Mouse (Mus musculus) kidney, adult 9 months (tissue): ENCODE data around the gene Mbnl1.
A peak's percentile ranks its signal among the peaks of the same experiment; 100 is the strongest.

Experiments used
- DNase-seq: peaks from one replicate; pipeline ENCODE4 v3.0.0; 2022

The Mbnl1 gene

GRCm38 (mm10) chr3:60615057-60615606 lies 142.5 kb downstream of the Mbnl1 start:
- peak; percentile 88 for DNase-seq

GRCm38 (mm10) chr3:60615615-60616014 lies 143.0 kb downstream of the Mbnl1 start:
- DNase-seq = no peak

DNA sequence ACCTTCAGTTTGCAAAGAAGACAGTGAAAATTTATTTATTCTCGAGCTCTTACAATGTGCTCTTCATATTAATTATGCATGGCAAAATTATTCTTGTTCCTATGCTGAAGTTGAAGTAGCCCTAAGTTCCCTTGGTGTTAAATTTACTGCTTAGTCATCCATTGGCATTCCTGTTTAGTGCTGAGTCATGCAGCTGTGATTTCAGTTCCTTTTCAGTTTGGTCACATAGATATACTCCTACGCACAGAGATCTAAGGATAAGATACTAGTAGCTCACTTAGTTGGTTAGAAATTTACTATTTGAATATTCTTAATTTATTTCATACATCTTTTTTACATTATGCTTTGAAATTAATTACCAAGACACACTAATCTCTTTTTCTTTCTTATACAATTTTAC lies 143.5 kb downstream of the Mbnl1 start:
- DNase-seq = no peak

DNA sequence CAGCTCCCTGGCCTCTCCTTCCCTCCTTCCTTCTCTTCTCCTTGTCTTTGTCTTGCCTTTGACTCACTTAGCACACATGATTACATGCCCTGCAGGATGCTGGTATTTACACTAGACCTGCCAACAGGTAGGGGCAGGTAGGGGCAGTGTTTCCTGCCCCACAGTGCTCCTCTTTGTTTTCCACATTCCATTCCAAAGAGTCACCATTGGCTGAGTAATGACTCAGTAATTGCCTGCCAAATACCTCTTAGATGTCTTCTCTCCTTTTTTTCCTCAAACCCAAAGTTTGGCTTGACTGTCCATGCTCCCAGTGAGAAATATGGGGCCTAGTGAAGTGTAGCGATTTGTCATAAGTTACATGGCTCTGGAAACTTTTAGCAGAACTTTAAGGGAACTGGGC lies 145.0 kb downstream of the Mbnl1 start:
- no peak for DNase-seq

DNA sequence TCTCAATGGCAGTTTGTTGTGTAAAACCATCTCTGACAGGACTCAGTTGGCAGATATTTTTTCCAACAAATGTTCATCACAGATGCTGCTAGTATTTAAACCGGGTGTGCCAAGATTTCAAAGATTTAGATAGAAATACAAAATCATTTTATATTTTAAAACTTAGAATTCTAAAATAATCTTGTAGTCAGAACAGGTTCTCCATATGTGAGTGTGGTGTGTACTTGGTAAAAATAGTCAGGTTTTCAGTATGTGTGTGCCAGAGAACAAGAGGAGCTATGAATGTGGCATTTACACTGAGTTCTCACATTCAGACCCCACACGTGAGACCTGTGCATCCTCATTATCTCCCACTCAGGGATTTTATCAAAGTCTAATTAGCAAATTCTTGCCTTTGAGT lies 147.6 kb downstream of the Mbnl1 start:
- no peak for DNase-seq

DNA sequence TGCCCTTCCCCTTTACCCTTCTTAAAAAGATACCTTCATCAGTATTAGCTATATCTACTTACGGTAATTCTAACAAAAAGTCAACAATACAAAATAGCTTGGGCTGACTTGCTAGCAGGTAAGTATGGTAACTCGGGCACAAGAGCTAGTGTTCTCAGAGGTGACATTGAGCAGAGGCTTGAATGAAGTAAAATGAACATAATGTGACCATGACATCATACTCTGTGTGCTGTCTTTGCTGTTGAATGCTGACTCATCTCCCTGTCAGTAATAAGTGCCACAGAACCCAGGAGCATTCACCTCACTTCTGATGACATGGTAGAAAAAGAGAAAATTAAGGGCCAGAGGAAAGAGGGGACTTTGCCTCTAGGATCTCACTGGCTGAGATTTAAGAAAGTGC lies 158.6 kb downstream of the Mbnl1 start:
- no peak for DNase-seq

GRCm38 (mm10) chr3:60631754-60632153 lies 159.1 kb downstream of the Mbnl1 start:
- DNase-seq = no peak

GRCm38 (mm10) chr3:60632796-60633466 lies 160.3 kb downstream of the Mbnl1 start:
- DNase-seq = no peak

DNA sequence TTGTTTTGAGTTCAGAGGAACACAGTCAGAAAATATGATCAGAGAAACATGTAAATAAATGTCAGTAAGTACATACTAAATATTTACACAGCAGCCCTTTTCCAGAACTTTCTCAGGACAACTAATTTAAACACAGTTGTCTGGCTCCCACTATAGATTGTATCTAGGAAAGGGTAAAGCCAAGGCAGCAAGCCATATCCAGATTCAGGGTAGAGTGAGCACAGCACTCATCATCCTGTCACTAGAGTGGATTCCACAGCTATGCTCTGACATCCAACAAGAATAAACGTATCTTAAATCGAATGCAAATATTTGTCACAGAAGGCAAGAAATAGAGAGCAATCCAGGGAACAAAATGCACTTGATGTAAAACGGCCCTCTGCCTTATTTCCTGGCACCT lies 165.9 kb downstream of the Mbnl1 start:
- DNase-seq = no peak

DNA sequence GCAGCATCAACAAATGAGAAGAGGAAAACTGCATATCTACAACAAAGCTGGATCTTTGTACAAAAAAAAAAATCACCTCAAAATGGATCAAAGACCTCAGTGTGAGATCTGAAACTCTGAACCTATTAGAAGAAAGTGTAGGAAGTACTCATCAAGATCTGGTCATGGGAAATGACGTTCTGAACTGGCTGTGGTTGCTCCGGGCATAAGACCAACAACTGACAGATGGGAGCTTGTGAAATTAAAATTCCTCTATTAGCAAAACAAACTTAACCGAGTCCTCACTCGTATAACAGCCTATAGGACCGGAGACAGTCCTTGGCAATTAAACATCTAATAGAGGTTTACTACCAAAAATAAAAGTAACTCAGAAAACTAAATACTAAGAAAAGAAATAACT lies 166.5 kb downstream of the Mbnl1 start:
- DNase-seq = peak; percentile 26

DNA sequence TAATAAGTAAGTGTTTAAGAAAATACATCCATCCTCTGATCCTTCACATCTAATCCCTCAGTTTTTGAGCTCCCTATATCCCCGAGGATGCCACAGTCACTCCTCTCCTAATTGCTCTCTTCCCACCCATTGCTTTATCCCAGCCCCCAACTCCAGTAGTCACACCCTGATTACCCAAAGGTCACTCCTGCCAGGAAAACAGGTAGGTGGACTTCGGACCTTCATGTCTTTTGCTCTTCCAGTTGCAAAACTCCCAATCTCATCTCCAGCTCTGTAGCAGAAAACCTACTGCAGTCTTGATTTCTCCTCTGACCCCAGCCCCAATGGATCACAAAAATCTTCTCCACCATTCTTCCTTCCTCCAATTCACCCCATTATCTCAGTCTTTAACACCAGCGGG lies 169.6 kb downstream of the Mbnl1 start:
- DNase-seq = no peak

GRCm38 (mm10) chr3:60645531-60645930 lies 172.9 kb downstream of the Mbnl1 start:
- no peak for DNase-seq

DNA sequence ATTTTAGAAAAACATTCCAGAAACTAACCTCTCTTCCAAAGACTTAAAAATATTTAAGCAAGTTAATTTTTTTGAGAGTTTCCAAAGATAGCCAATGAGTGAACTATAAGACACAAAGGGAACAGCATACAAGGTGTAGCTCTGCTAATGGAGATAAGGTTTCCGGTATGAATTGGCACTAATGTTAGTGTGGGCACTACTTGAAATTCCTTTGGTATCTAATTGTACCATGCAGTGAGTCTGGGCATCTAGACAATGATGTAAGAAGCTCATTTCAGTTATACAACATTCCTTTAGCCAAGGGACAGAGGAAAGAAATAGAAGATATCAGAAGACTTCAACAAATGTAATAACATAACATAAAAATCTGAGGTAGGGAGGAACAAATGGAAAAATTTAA lies 175.7 kb downstream of the Mbnl1 start:
- no peak for DNase-seq

DNA sequence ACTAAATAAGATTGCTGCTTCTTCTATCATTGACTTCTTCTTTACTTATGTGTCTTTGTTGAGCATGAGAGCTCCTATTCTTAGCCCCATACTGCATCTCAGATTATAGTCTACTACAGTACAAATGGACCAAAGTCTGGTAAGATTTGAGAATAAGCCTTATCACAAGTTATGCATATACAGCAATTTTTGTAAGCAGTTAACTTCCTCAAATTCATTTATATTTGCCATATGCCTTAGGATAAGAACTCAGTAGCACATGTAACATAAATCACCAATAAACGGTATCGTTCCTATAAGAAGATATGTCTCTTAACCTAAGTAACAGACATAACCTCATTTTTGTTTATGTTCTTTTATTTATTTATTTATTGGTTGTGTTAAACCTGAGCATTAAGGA lies 188.1 kb downstream of the Mbnl1 start:
- no peak for DNase-seq
